Mouse (Mus musculus) neutrophil, adult 5-6 weeks (primary cell): ENCODE data around the gene Foxn2. TPM values are rescaled to one million over a fixed set of nuclear protein-coding genes. Genes with fewer than 3 reads are reported as not detected.
"Not testable (repeated sequence)": the region's sequence is repeated elsewhere in the genome, so short reads cannot be mapped to it uniquely, and the experiment has no call there.

ENCODE experiments used
- ATAC-seq: fragments of 151-379, 151-347 bp; 2 replicates; pipeline ENCODE4 v1.8.0; 2017; ENCODE audit warnings: mild to moderate bottlenecking, moderate TSS enrichment; ENCODE audit not compliant: insufficient number of reproducible peaks, poor library complexity, low FRiP score, severe bottlenecking; ENCODE audit errors: extremely low read depth
- total RNA-seq: library from RNA; stranded (forward); fragments of 200-1000 nt; gene quantifications from 2 replicates; pipeline ENCODE4 v1.2.3, GENCODE M21; 2017

The Foxn2 gene
- total RNA-seq, 1 experiment from 2014 or later: 62.8 TPM

GRCm38 (mm10) chr17:88439536-88440050, 918 bp upstream of the Foxn2 start:
- ATAC-seq: no peak

DNA sequence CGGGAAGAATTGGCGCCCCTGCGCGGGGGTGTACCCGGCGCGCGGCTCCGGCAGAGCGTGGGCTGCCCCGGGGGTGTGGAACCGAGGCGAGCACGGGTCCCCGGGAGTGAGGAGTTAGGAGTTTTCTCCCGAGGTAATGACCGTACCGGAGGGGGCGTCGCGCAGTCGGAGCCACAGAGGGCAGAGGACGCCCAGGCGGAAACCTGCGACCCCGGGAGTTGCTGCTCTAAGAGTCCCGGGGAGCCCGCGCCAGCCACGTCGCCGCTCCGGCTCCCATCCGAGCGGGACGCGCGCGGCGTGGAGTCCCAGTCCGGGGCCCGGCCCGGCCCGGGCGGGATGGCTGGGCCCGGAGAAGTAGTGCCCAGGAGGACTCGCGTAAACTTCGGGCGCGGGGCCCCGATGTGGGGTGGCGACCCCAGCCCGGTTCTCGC, 505 bp downstream of the Foxn2 start:
- no peak for ATAC-seq

GRCm38 (mm10) chr17:88441432-88442174, 1.1 kb downstream of the Foxn2 start:
- peak; percentile 73 for ATAC-seq

GRCm38 (mm10) chr17:88442661-88443060, 2.1 kb downstream of the Foxn2 start:
- ATAC-seq: no peak

- no peak for ATAC-seq
Observed at GRCm38 (mm10) chr17:88443186-88443585, 2.7 kb downstream of the Foxn2 start.

GRCm38 (mm10) chr17:88458079-88458478, 17.6 kb downstream of the Foxn2 start:
- peak; percentile 75; the same call in 1 of the 2 replicates for ATAC-seq

- ATAC-seq: no peak
Observed at GRCm38 (mm10) chr17:88459516-88459915, 19.0 kb downstream of the Foxn2 start.

GRCm38 (mm10) chr17:88459916-88460901, 19.7 kb downstream of the Foxn2 start:
- no peak for ATAC-seq

GRCm38 (mm10) chr17:88462658-88463057, 22.1 kb downstream of the Foxn2 start:
- peak; percentile 86 for ATAC-seq

- no peak for ATAC-seq
Observed at GRCm38 (mm10) chr17:88466591-88466990, 26.1 kb downstream of the Foxn2 start.

- no peak for ATAC-seq
Observed at GRCm38 (mm10) chr17:88467696-88468095, 27.2 kb downstream of the Foxn2 start.

- not testable (repeated sequence) for ATAC-seq
Observed at GRCm38 (mm10) chr17:88468655-88469398, 28.3 kb downstream of the Foxn2 start.

- no peak for ATAC-seq
Observed at GRCm38 (mm10) chr17:88473766-88474165, 33.3 kb downstream of the Foxn2 start.

GRCm38 (mm10) chr17:88477165-88477564, 36.7 kb downstream of the Foxn2 start:
- no peak for ATAC-seq

DNA sequence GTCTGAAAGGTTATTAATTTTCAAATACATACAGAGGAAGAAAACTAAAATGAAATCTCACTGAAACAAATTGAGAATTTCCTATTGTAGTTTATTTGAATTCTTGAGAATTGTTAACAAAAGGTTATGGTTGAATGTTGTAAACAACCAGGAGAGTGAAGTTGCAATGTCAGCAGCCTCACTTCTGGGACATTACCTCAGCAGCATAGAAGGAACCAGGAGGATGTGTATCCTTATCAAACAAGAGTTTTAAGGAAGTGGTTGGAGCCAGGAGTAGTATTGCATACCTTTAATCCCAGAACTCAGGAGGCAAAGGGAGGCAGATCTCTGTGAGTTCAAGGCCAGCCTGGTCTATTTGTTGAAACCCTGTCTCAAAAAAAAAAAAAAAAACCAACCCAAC, 37.2 kb downstream of the Foxn2 start:
- no peak for ATAC-seq

GRCm38 (mm10) chr17:88479040-88479439, 38.5 kb downstream of the Foxn2 start:
- ATAC-seq: no peak

DNA sequence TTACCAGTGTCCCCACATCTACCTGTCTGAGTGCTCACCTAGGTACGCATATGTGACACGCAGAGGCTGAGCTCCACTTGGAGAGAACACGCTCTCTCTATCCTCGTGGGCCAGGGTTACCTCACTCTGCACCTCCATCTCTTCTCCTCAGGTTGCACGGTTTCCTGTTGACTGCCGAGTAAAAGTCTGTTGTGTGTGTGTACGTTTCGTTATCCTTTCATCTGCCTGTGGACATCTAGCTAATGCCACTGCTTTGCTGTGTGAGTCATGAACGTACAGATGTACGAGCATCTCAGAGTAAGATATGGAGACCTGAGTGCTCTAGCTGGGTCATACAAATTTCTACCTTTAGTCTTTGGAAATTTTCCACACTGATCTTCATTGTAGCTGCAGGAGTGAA, 39.9 kb downstream of the Foxn2 start:
- no peak for ATAC-seq

GRCm38 (mm10) chr17:88481062-88481461, 40.6 kb downstream of the Foxn2 start:
- ATAC-seq: no peak

- ATAC-seq: no peak
Observed at GRCm38 (mm10) chr17:88481587-88481986, 41.1 kb downstream of the Foxn2 start.
